Mouse (Mus musculus) lung, postnatal 0 days (tissue): ENCODE measurements around the gene Ccdc88b.

Experiments
- CTCF ChIP-seq: IDR thresholded peaks from 2 replicates; pipeline ENCODE4 v1.5.1; 2016; ENCODE audit warnings: antibody characterized with exemption, mild to moderate bottlenecking
- EP300 ChIP-seq: IDR thresholded peaks from 2 replicates; pipeline ENCODE4 v1.6.1; 2016; ENCODE audit warnings: antibody characterized with exemption, mild to moderate bottlenecking, control low read depth

DNA sequence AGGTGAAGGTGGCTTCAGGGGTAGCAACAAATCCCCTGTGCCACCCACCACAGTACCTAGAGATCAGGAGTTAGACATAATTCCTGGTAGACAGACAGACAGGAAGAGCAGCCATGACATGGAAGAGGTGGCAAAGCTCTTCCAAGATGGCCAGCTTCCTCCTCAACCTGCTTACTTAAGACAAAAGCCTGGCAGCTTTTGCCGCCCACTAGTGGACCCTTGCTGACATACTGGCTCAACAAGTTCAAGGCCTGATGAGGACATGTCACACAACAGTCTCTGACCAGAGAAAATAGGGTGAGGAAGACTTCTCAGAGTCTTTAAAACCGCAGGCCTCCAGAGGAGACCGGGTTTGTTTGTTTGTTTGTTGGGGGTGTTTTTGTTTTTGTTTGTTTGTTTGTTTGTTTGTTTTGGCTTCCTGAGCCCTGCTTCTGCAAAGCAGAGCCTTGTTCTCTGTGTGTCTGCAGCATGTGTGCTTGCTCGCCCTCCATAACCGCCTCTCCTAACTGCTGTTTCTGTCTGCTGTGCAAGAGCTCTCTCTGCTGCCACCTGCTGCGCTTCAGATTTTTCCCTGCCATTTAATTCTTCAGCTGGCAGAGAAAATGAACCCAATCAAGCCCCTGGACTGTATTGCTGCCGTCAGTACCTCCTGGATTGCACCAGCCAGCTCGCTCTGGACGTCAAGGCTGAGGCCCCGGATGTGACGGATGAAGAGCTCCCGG lies 1.6 kb downstream of the Ccdc88b start:
- peak; percentile 68 for TF ChIP-seq CTCF
- TF ChIP-seq EP300, result no peak
